Mouse (Mus musculus) midbrain, embryonic 14.5 days (tissue): ENCODE measurements at regions not wholly inside any gene's neighbourhood (a gene's known extent, or its start where the extent isn't known, plus 50 kb on each side); places are given as distances from the start of the nearest gene placed in this dataset.

ENCODE experiments used
- ATAC-seq: fragments of 200-750 bp; cut with Nextera tagmentation; 2 replicates; pipeline ENCODE4 v1.8.0; 2017; ENCODE audit warnings: moderate number of reproducible peaks, moderate library complexity; ENCODE audit not compliant: low FRiP score, low TSS enrichment
- DNase-seq: peaks from one replicate; pipeline ENCODE4 v3.0.0-alpha.2; 2015
- H3K27ac ChIP-seq: fragments of 300-500 bp; sonication (generic); replicated peaks from 2 replicates; pipeline ENCODE4 v1.5.1; 2014; ENCODE audit warnings: mild to moderate bottlenecking, low read depth, low read length, moderate library complexity
- H3K27me3 ChIP-seq: fragments of 300-500 bp; sonication (generic); 2 replicates; pipeline ENCODE4 v1.6.1; 2014; ENCODE audit warnings: low read length, control low read depth, mixed read lengths; ENCODE audit not compliant: control insufficient read depth, insufficient read depth
- H3K36me3 ChIP-seq: fragments of 300-500 bp; sonication (generic); 2 replicates; pipeline ENCODE4 v1.6.1; 2014; ENCODE audit warnings: low read length, control low read depth; ENCODE audit not compliant: control insufficient read depth, insufficient read depth
- H3K4me1 ChIP-seq: fragments of 300-500 bp; sonication (generic); 2 replicates; pipeline ENCODE4 v1.6.1; 2014; ENCODE audit warnings: mild to moderate bottlenecking, antibody characterized with exemption, low read length, control low read depth; ENCODE audit not compliant: control insufficient read depth, insufficient read depth
- H3K4me2 ChIP-seq: fragments of 300-500 bp; sonication (generic); 2 replicates; pipeline ENCODE4 v1.6.1; 2014; ENCODE audit warnings: mild to moderate bottlenecking, low read length, moderate library complexity
- H3K4me3 ChIP-seq: fragments of 300-500 bp; sonication (generic); replicated peaks from 2 replicates; pipeline ENCODE4 v1.5.1; 2014; ENCODE audit warnings: low read depth, low read length
- H3K9ac ChIP-seq: fragments of 300-500 bp; sonication (generic); replicated peaks from 2 replicates; pipeline ENCODE4 v1.6.1; 2014; ENCODE audit warnings: mild to moderate bottlenecking, low read length, moderate library complexity
- H3K9me3 ChIP-seq: fragments of 300-500 bp; sonication (generic); 2 replicates; pipeline ENCODE4 v1.6.1; 2016; ENCODE audit warnings: low read length, control low read depth, mixed read lengths; ENCODE audit not compliant: control insufficient read depth
- WGBS: fragments of 180-500 bp; shearing (Covaris S2); extraction: QIAGEN DNeasy Blood & Tissue Kit; methylation state at CpG from one replicate; pipeline ENCODE4 v1.1.7; 2014; 5-methylcytosine and 5-hydroxymethylcytosine counted together

DNA sequence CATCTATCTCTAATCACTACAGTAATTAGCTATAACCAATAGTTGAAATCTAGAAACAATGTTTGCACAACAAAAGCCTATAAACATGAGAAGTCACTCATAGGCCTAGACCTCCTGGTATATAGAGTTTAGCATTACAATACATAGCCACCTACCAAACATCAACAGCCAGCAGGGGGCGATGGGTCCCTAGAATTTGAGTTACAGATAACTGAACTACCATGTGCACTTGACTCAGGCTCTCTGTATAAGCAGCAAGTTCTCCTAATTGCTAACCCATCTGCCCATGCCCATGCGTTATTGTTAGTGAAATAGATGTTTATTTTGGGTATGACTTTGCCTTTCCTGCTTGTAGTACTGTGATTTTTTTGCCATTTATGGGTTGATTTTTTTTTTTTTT, 106.9 kb upstream of the Tgif2lx2 start:
- H3K27me3 ChIP-seq, result no peaks in the 10 kb centered on the region
- no peak overlapping the region for H3K4me3 ChIP-seq
- H3K36me3 ChIP-seq, result no peaks in the 10 kb centered on the region
- H3K4me2 ChIP-seq, result no peak overlapping the region
- no peaks in the 10 kb centered on the region for H3K9me3 ChIP-seq
- H3K9ac ChIP-seq, result no peak overlapping the region
- ATAC-seq, result no peak
- H3K4me1 ChIP-seq, result no peaks in the 10 kb centered on the region
- H3K27ac ChIP-seq, result no peak overlapping the region
- WGBS, result 45% methylated on average over 2 of the region's 2 CpGs
- peak; percentile 3 for DNase-seq

DNA sequence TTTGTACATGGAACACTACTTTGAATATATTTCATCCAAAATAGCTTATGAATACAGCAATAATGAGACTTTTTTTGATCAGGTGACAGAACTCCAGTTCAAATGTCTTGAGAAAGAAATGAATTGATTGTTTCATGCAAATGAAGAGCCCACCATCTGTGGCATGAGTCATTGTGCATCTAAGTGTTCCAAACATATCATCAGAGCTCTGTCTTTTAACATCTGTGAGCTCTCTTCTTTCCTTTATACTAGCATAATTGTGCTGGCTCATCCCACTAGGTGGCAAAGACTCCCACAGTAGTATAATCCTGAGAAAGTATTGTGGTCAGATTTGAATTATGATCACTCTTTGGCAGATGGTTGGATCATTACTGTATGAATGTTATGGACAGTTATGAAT, 70.1 kb upstream of the Tgif2lx2 start:
- Histone ChIP-seq H3K4me2 (no peak overlapping the region), H3K9ac (no peak overlapping the region), H3K4me1 (no peaks in the 10 kb centered on the region), H3K36me3 (no peaks in the 10 kb centered on the region), H3K27ac (no peak overlapping the region), H3K27me3 (no peaks in the 10 kb centered on the region), H3K4me3 (no peak overlapping the region), H3K9me3 (no peaks in the 10 kb centered on the region)
- ATAC-seq (no peak), DNase-seq (no peak)
